ENCODE assay signal across 26 mouse cellular contexts in genomic region chr4:148601871-148602270, GRCm38 (mm10). TPM values are rescaled to one million over a fixed set of nuclear protein-coding genes. Genes with fewer than 3 reads are reported as not detected.
"Had no signal": no experiment of that assay in that cellular context is flagged by ENCODE, and none has a peak within 500 bp of the region (broad histone marks: within the 10 kb centered on the region; RNA-seq: fewer than 3 reads in every experiment).

No protein-coding gene starts in this region.

- H3K4me3 ChIP-seq: kidney, embryonic 15.5 days; limb, embryonic 12.5 days; limb, embryonic 15.5 days; midbrain, embryonic 12.5 days; midbrain, embryonic 15.5 days; neural tube, embryonic 12.5 days; neural tube, embryonic 15.5 days had no signal

- H3K4me2 ChIP-seq: kidney, embryonic 15.5 days; limb, embryonic 12.5 days; limb, embryonic 15.5 days; lung, embryonic 14.5 days; midbrain, embryonic 12.5 days; midbrain, embryonic 15.5 days; neural tube, embryonic 12.5 days; neural tube, embryonic 15.5 days had no signal

- H3K9ac ChIP-seq: kidney, embryonic 15.5 days; limb, embryonic 12.5 days; limb, embryonic 15.5 days; lung, embryonic 14.5 days; midbrain, embryonic 12.5 days; midbrain, embryonic 15.5 days; neural tube, embryonic 12.5 days; neural tube, embryonic 15.5 days had no signal

- H3K9me3 ChIP-seq: limb, embryonic 12.5 days; limb, embryonic 15.5 days; midbrain, embryonic 12.5 days; midbrain, embryonic 15.5 days; neural tube, embryonic 12.5 days; neural tube, embryonic 15.5 days had no signal

- ATAC-seq: intestine, postnatal 0 days; lung, postnatal 0 days; midbrain, embryonic 15.5 days had no signal

- H3K27ac ChIP-seq: kidney, embryonic 15.5 days; limb, embryonic 12.5 days; limb, embryonic 15.5 days; macrophage; midbrain, embryonic 12.5 days; midbrain, embryonic 15.5 days; neural tube, embryonic 12.5 days; neural tube, embryonic 15.5 days; stomach, postnatal 0 days had no signal

- DNase-seq: kidney, adult 2 months; kidney, postnatal 10 days; kidney, postnatal 36 days; layer of hippocampus, adult 9-11 months; left cerebral cortex, postnatal 4 days; lung, embryonic 14.5 days; right cerebral cortex, adult 18-20 months; right cerebral cortex, postnatal 14 days; right cerebral cortex, postnatal 4 days; thymus, adult 2 months; thymus, postnatal 14 days had no signal

- H3K4me1 ChIP-seq: kidney, embryonic 15.5 days; limb, embryonic 12.5 days; limb, embryonic 15.5 days; midbrain, embryonic 12.5 days; midbrain, embryonic 15.5 days; neural tube, embryonic 12.5 days; neural tube, embryonic 15.5 days had no signal

- H3K27me3 ChIP-seq: kidney, embryonic 15.5 days; limb, embryonic 12.5 days; limb, embryonic 15.5 days; midbrain, embryonic 12.5 days; midbrain, embryonic 15.5 days; neural tube, embryonic 12.5 days; neural tube, embryonic 15.5 days had no signal

RNA-seq across cellular contexts. Expression of gene Masp2, which starts 0.5 kb away (rescaled TPM):
- polyA plus RNA-seq: intestine, postnatal 0 days; lung, postnatal 0 days; midbrain, embryonic 12.5 days; stomach, embryonic 14.5 days had no signal

RNA-seq across cellular contexts. Expression of gene Gm572, which starts 41.2 kb away (rescaled TPM):
- total RNA-seq: layer of hippocampus, adult 18-20 months; layer of hippocampus, postnatal 25 days; left cerebral cortex, postnatal 4 days had no signal
- polyA plus RNA-seq: intestine, postnatal 0 days; kidney, embryonic 15.5 days; limb, embryonic 12.5 days; limb, embryonic 15.5 days; liver, embryonic 16.5 days; lung, embryonic 14.5 days; lung, postnatal 0 days; macrophage; midbrain, embryonic 12.5 days; midbrain, embryonic 15.5 days; neural tube, embryonic 12.5 days; neural tube, embryonic 15.5 days; stomach, embryonic 14.5 days had no signal
